Mouse (Mus musculus): ENCODE measurements around the gene Ubtf. TPM values are rescaled to one million over a fixed set of nuclear protein-coding genes. Genes with fewer than 3 reads are reported as not detected.

Ubtf gene
- polyA plus RNA-seq, 1 experiment from 2014 or later: 70.5 TPM

DNA sequence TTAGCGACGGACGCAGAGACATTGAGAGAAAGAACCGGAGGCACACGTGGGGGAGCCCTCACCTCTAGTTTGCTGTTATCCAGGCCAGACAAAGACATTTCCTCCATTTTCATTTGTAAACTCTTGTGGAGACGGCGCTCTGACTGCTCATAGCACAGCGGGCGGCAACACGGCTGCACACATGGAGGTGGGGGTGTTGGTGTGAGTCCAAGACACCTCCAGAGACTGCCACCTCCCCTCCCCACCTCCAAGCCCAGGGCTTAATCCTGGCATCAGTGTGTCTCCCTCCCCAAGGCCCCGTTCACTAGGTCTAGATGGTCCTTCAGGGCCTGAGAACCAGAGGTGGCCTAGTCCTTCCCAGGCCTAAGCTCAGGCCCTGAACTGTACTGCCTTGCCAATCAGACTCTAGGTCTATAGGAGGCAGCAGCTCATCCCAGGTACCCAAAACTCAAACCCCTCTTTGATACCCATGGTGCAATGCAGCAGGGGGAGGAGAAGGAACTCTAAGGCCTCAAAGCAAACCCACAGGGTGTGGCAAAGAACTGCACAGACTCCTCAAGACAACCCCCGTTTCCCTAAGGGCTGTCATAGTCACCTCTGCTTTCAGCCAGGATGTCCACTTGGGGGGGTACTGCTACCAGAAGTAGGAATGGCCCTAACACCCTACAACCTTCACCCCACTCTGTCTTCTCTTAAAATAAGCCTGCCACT lies 24.5 kb downstream of the Ubtf start:
- no peak for ATAC-seq (ENCODE audit: insufficient read depth, low FRiP score)
- peak overlapping the region; percentile 97 for H3K9ac ChIP-seq (ENCODE audit: low read length)
- H3K4me3 ChIP-seq (replicated peaks; ENCODE audit: low read length): peak overlapping the region; percentile 88
- peak overlapping the region; percentile 99 for H3K27ac ChIP-seq (ENCODE audit: low read length)
- peaks cover 8% of the 10 kb centered on the region; the same call in 1 of the 2 replicates for H3K36me3 ChIP-seq (ENCODE audit: control insufficient read depth, insufficient read depth, low read length)
- peak overlapping the region; percentile 75 for H3K4me2 ChIP-seq (ENCODE audit: low read depth, low read length)
- peaks cover 20% of the 10 kb centered on the region; the same call in 1 of the 2 replicates for H3K4me1 ChIP-seq (ENCODE audit: control insufficient read depth, insufficient read depth, low read length)
- 55% methylated on average over 12 of the region's 12 CpGs for WGBS
- no peaks in the 10 kb centered on the region; the same call in 1 of the 2 replicates for H3K9me3 ChIP-seq (replicated peaks; ENCODE audit: control insufficient read depth, low read length)
- H3K27me3 ChIP-seq (ENCODE audit: control insufficient read depth, insufficient read depth, low read length): no peaks in the 10 kb centered on the region

GRCm38 (mm10) chr11:102294416-102294815 lies 25.1 kb downstream of the Ubtf start:
- no peak overlapping the region for H3K4me3 ChIP-seq (replicated peaks; ENCODE audit: low read length)
- WGBS: 61% methylated on average over 5 of the region's 5 CpGs
- no peak for ATAC-seq (ENCODE audit: insufficient read depth, low FRiP score)
- no peaks in the 10 kb centered on the region for H3K9me3 ChIP-seq (replicated peaks; ENCODE audit: control insufficient read depth, low read length)
- peaks cover 20% of the 10 kb centered on the region; the same call in 1 of the 2 replicates for H3K4me1 ChIP-seq (ENCODE audit: control insufficient read depth, insufficient read depth, low read length)
- H3K27me3 ChIP-seq (ENCODE audit: control insufficient read depth, insufficient read depth, low read length): no peaks in the 10 kb centered on the region
- peak overlapping the region; percentile 75 for H3K4me2 ChIP-seq (ENCODE audit: low read depth, low read length)
- peaks cover 8% of the 10 kb centered on the region; the same call in 1 of the 2 replicates for H3K36me3 ChIP-seq (ENCODE audit: control insufficient read depth, insufficient read depth, low read length)
- H3K9ac ChIP-seq (ENCODE audit: low read length): peak overlapping the region; percentile 97; the same call in 1 of the 2 replicates
- H3K27ac ChIP-seq (ENCODE audit: low read length): no peak overlapping the region; the same call in 1 of the 2 replicates

GRCm38 (mm10) chr11:102293971-102294370 lies 25.6 kb downstream of the Ubtf start:
- H3K9ac ChIP-seq (ENCODE audit: low read length): 0 out of 2 replicates have a peak overlapping the region, but pooled peaks have one; percentile 97
- no peaks in the 10 kb centered on the region for H3K9me3 ChIP-seq (replicated peaks; ENCODE audit: control insufficient read depth, low read length)
- H3K27me3 ChIP-seq (ENCODE audit: control insufficient read depth, insufficient read depth, low read length): no peaks in the 10 kb centered on the region
- peaks cover 20% of the 10 kb centered on the region; the same call in 1 of the 2 replicates for H3K4me1 ChIP-seq (ENCODE audit: control insufficient read depth, insufficient read depth, low read length)
- no peak overlapping the region for H3K27ac ChIP-seq (ENCODE audit: low read length)
- WGBS: 92% methylated on average over 13 of the region's 13 CpGs
- no peak overlapping the region for H3K4me2 ChIP-seq (ENCODE audit: low read depth, low read length)
- H3K4me3 ChIP-seq (replicated peaks; ENCODE audit: low read length): no peak overlapping the region
- no peak for ATAC-seq (ENCODE audit: insufficient read depth, low FRiP score)
- peaks cover 8% of the 10 kb centered on the region; the same call in 1 of the 2 replicates for H3K36me3 ChIP-seq (ENCODE audit: control insufficient read depth, insufficient read depth, low read length)

DNA sequence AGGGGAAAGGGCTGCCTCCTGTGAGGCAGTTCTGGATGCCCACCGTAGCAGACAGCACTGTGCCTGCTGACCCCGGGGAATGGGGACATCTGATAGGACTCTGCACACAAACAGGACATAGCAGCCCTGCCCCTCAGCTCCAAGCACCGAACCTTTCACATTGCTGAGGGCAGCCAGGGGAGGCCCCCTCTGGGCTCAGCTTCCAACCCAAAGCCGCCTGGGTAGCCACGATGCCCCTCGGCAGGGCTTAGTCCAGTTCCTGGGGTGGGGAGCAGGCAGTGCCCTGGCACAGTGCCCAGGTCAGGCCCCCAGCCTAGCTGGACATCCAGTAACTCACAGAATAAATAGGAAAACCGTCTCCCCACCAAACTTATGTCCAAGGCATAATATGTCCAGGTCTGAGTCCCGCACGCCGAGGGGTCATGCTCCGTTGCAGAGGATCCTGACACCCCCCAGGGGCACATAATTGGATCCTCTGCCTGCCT lies 28.4 kb downstream of the Ubtf start:
- Histone ChIP-seq H3K4me1 (ENCODE audit: control insufficient read depth, insufficient read depth, low read length) (peaks cover 15% of the 10 kb centered on the region), H3K9ac (ENCODE audit: low read length) (no peak overlapping the region), H3K4me2 (ENCODE audit: low read depth, low read length) (no peak overlapping the region), H3K27ac (ENCODE audit: low read length) (no peak overlapping the region), H3K9me3 (replicated peaks; ENCODE audit: control insufficient read depth, low read length) (no peaks in the 10 kb centered on the region), H3K27me3 (ENCODE audit: control insufficient read depth, insufficient read depth, low read length) (no peaks in the 10 kb centered on the region), H3K4me3 (replicated peaks; ENCODE audit: low read length) (no peak overlapping the region), H3K36me3 (ENCODE audit: control insufficient read depth, insufficient read depth, low read length) (peaks cover 11% of the 10 kb centered on the region; the same call in 1 of the 2 replicates)
- WGBS: 84% methylated on average over 11 of the region's 11 CpGs
- no peak for ATAC-seq (ENCODE audit: insufficient read depth, low FRiP score)

DNA sequence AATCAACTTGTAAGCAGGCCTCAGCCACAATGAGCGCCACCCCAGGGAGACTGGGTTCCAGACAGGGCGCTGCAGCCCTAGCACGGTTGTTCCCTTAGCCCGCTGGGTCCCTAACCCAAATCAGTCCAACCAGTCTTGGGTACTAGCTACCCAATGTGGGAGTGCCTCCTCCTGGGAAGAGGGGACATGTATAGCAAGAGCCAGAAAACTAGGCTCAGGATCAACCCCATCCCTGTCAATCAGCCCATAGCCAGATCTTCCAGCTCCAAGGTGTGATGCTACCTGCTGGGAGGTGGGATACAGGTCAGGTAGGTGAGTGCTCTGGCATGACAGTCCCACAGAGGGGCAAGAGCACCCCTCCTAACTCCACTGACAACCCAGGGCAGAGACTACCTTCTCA lies 29.4 kb downstream of the Ubtf start:
- Histone ChIP-seq H3K4me3 (replicated peaks; ENCODE audit: low read length) (no peak overlapping the region), H3K27ac (ENCODE audit: low read length) (no peak overlapping the region), H3K9ac (ENCODE audit: low read length) (no peak overlapping the region), H3K36me3 (ENCODE audit: control insufficient read depth, insufficient read depth, low read length) (peaks cover 11% of the 10 kb centered on the region; the same call in 1 of the 2 replicates), H3K27me3 (ENCODE audit: control insufficient read depth, insufficient read depth, low read length) (no peaks in the 10 kb centered on the region), H3K4me2 (ENCODE audit: low read depth, low read length) (no peak overlapping the region), H3K4me1 (ENCODE audit: control insufficient read depth, insufficient read depth, low read length) (peaks cover 18% of the 10 kb centered on the region), H3K9me3 (replicated peaks; ENCODE audit: control insufficient read depth, low read length) (no peaks in the 10 kb centered on the region)
- no peak for ATAC-seq (ENCODE audit: insufficient read depth, low FRiP score)
- WGBS: 79% methylated on average over 4 of the region's 4 CpGs

- H3K4me1 ChIP-seq (ENCODE audit: control insufficient read depth, insufficient read depth, low read length): peaks cover 13% of the 10 kb centered on the region
- no peak overlapping the region for H3K9ac ChIP-seq (ENCODE audit: low read length)
- H3K36me3 ChIP-seq (ENCODE audit: control insufficient read depth, insufficient read depth, low read length): peaks cover 11% of the 10 kb centered on the region; the same call in 1 of the 2 replicates
- no peak overlapping the region for H3K4me2 ChIP-seq (ENCODE audit: low read depth, low read length)
- H3K27me3 ChIP-seq (ENCODE audit: control insufficient read depth, insufficient read depth, low read length): no peaks in the 10 kb centered on the region
- ATAC-seq (ENCODE audit: insufficient read depth, low FRiP score): no peak
- H3K27ac ChIP-seq (ENCODE audit: low read length): no peak overlapping the region
- no peaks in the 10 kb centered on the region for H3K9me3 ChIP-seq (replicated peaks; ENCODE audit: control insufficient read depth, low read length)
- H3K4me3 ChIP-seq (replicated peaks; ENCODE audit: low read length): no peak overlapping the region
- 62% methylated on average over 6 of the region's 6 CpGs for WGBS
Measured at GRCm38 (mm10) chr11:102289511-102290100, 29.9 kb downstream of the Ubtf start.

DNA sequence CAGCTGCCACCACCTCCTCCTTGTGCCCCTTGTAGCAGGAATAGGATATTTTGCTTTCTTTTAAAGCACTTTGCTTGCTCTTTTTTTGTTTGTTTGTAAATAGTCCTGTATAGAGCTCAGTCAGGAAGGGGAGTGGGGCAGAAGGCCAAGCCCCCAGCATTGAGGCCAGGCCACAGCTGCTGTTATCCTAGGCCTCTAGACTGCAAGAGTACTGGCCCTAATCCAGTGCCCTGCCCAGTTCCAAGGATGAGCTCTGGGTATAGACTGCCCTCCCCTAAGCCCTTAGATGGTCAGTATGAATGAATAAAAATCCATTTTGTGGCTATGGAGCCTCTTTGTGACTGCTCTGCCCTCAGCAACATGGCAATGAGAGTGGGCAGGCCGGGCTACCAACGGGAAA lies 30.6 kb downstream of the Ubtf start:
- Histone ChIP-seq H3K36me3 (ENCODE audit: control insufficient read depth, insufficient read depth, low read length) (peaks cover 11% of the 10 kb centered on the region; the same call in 1 of the 2 replicates), H3K27ac (ENCODE audit: low read length) (no peak overlapping the region), H3K9ac (ENCODE audit: low read length) (no peak overlapping the region), H3K4me1 (ENCODE audit: control insufficient read depth, insufficient read depth, low read length) (peaks cover 10% of the 10 kb centered on the region), H3K4me2 (ENCODE audit: low read depth, low read length) (no peak overlapping the region), H3K9me3 (replicated peaks; ENCODE audit: control insufficient read depth, low read length) (no peaks in the 10 kb centered on the region), H3K27me3 (ENCODE audit: control insufficient read depth, insufficient read depth, low read length) (no peaks in the 10 kb centered on the region), H3K4me3 (replicated peaks; ENCODE audit: low read length) (no peak overlapping the region)
- WGBS: 67% methylated on average over 2 of the region's 2 CpGs
- ATAC-seq (ENCODE audit: insufficient read depth, low FRiP score): no peak

DNA sequence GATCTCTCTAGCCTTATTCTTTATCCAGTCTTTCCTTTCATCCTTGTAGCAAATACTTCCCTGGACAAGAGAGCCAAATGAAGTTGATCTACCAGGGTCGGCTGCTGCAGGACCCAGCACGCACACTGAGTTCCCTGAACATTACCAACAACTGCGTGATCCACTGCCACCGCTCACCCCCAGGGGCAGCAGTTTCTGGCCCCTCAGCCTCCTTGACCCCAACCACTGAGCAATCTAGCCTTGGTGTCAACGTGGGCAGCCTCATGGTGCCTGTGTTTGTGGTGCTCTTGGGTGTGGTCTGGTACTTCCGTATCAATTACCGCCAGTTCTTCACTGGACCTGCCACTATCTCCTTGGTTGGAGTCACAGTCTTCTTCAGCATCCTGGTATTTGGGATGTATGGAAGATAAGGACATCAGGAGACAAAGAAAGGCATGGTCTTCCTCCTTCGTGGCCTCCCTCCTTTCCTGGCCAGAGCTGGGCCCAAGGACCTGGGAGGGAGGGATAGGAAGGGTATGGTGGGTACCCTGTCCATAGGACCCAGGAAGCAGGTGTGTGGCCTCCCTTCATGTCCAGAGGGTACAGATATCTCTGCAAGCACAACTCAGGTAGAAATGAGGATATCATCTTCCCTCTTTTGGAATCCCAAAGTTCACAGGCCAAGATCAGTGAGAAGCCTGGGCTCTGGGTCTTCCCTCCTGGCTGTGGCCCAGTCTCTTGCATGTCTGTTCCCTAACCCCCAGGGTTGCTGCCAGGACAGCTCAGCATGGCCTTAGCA lies 31.3 kb downstream of the Ubtf start:
- 83% methylated on average over 8 of the region's 8 CpGs for WGBS
- Histone ChIP-seq H3K4me3 (replicated peaks; ENCODE audit: low read length) (no peak overlapping the region), H3K36me3 (ENCODE audit: control insufficient read depth, insufficient read depth, low read length) (peaks cover 11% of the 10 kb centered on the region; the same call in 1 of the 2 replicates), H3K27ac (ENCODE audit: low read length) (no peak overlapping the region), H3K4me1 (ENCODE audit: control insufficient read depth, insufficient read depth, low read length) (peaks cover 10% of the 10 kb centered on the region), H3K9me3 (replicated peaks; ENCODE audit: control insufficient read depth, low read length) (no peaks in the 10 kb centered on the region), H3K9ac (ENCODE audit: low read length) (no peak overlapping the region), H3K27me3 (ENCODE audit: control insufficient read depth, insufficient read depth, low read length) (no peaks in the 10 kb centered on the region), H3K4me2 (ENCODE audit: low read depth, low read length) (no peak overlapping the region)
- no peak for ATAC-seq (ENCODE audit: insufficient read depth, low FRiP score)

Data from stomach, embryonic 16.5 days (tissue).